Mouse (Mus musculus): ENCODE measurements at regions not wholly inside any gene's neighbourhood (a gene's known extent, or its start where the extent isn't known, plus 50 kb on each side); places are given as distances from the start of the nearest gene placed in this dataset.
"Not testable (repeated sequence)": the region's sequence is repeated elsewhere in the genome, so short reads cannot be mapped to it uniquely, and the experiment has no call there.

DNA sequence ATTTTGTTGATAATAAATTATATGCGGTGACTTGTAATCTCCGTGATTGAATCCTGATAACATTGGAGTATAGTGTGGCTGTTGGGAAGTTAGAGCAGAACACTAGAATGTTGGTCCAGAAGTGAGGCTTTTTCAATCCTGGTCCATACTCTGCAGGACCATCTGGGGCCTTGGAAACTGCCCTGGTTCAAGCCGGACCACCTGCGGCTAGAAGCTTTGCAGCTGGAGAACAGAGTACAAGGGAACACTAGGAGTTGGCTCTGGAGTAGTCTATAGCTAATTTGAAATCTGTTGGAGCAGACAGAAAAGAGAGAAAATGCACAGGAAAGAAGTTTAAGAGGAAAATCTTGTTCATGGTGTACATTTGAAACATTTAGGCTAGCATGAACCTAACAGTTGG is 79.0 kb downstream of the Casp12 start:
- DNase-seq: no peak
- no peak for TF ChIP-seq CTCF (IDR thresholded peaks at IDR 0.05)
- Histone ChIP-seq H3K27ac (no peak overlapping the region), H3K4me3 (no peak overlapping the region)
- intact Hi-C loops (cut with DNase I): no loop called here

DNA sequence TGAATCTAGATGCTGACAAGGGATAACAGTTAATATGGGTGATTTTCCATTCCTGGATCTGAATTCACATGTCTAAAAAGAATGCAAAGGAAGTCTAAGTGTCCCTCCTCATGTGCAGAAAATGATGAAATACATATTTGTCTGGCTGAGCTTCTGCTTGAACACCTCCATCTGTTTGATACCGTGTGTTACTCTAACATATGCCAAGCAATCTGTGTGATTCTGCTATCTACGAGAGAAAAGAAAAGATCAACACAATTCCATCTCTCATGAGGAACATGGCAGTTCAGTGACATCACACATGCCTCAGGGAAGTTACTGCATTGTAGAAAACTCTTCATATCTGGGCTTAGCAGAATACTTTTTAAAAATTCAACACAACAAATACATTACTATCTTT is 103.0 kb downstream of the Casp12 start:
- DNase-seq: no peak
- no peak overlapping the region for H3K4me3 ChIP-seq
- intact Hi-C loops (cut with DNase I): no loop called here
- no peak for TF ChIP-seq CTCF (IDR thresholded peaks at IDR 0.05)
- H3K27ac ChIP-seq: no peak overlapping the region

GRCm38 (mm10) chr9:5456606-5457005 is 111.4 kb downstream of the Casp12 start:
- no peak overlapping the region for H3K27ac ChIP-seq
- DNase-seq: no peak
- intact Hi-C loops (cut with DNase I): no loop called here
- no peak overlapping the region for H3K4me3 ChIP-seq
- no peak for TF ChIP-seq CTCF (IDR thresholded peaks at IDR 0.05)

DNA sequence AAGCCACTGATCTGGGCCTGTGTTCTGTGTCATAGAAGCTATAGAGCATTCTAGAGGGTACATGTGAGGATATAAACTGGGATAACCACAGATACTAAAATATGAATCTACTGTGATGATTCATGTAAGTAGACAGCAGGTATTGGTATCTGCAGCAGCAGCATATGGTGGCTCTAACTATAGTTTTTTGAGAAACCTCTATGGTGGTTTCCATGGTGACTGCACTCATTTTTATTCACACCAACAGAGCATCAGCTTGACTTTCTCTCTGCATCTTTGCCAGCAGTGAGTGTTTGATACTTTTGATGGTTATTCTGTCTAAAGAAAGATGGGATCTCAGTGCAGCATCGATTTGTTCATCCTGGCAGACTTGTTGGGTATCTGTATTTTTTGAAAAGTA is 126.8 kb downstream of the Casp12 start:
- H3K27ac ChIP-seq: no peak overlapping the region
- intact Hi-C loops (cut with DNase I): no loop called here
- no peak overlapping the region for H3K4me3 ChIP-seq
- no peak for DNase-seq
- no peak for TF ChIP-seq CTCF (IDR thresholded peaks at IDR 0.05)

DNA sequence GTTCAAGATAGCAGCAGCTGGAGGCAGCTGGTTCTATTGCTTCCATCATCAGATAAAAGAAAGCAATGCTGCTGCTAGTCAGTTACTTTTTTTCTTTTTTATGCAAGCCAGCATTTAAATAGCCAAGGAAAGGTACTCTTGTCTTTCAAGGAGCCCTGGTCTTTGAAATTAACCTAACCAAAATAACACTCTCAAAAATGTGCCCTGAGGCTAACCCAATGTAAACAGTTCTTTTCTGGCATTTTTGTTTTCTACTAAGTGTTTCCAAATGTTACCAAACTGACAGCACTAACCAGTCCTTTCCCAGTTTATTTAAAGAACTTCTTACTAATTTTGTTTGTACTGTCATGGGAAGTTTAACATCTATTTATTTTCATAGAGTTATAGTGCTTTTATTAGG is 129.0 kb downstream of the Casp12 start:
- H3K27ac ChIP-seq: no peak overlapping the region
- no peak for DNase-seq
- no peak overlapping the region for H3K4me3 ChIP-seq
- intact Hi-C loops (cut with DNase I): no loop called here
- no peak for TF ChIP-seq CTCF (IDR thresholded peaks at IDR 0.05)

GRCm38 (mm10) chr9:5485258-5485657 is 140.0 kb downstream of the Casp12 start:
- TF ChIP-seq CTCF (IDR thresholded peaks at IDR 0.05): no peak
- Histone ChIP-seq H3K4me3 (no peak overlapping the region), H3K27ac (no peak overlapping the region)
- intact Hi-C loops (cut with DNase I): no loop called here
- DNase-seq: no peak

DNA sequence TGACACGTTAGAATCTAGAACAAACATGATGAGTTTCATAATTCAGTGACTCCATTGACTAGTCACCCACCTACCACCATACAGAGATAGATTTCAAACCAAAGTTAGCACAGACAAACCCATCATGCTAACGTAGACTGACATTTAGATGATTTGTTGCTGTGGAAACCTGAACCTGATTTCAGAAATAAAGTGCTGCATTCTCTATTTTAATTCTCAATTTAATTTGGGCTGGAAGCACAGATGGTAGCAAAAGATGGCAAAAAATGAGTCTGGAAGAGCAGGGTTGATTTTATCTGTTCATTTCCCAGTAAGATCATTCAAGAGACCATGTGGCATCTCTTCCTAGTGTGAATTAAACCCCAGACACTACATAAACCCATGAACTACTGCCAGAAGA is 151.6 kb downstream of the Casp12 start:
- intact Hi-C loops (cut with DNase I): no loop called here
- TF ChIP-seq CTCF (IDR thresholded peaks at IDR 0.05): no peak
- DNase-seq: no peak
- H3K27ac ChIP-seq: no peak overlapping the region
- H3K4me3 ChIP-seq: no peak overlapping the region

DNA sequence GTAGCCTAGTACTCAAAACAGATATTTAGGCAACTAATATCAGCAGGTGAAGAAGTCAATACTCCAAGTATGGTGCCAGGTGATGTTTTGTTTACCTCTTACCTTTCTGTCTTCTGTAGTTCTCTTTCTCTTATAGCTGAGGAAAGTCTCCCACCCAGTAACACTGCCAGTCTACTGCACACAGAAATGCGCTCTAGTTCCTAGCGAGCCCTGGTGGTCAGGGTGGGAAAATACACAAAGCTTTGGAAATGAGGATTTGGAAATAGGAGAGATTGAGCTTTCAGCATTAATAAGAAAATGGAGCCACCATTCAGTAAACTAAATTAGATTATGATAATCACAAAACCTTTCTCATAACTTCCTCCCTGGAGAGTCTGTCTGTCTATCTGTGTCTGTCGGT is 153.1 kb downstream of the Casp12 start:
- no peak overlapping the region for H3K4me3 ChIP-seq
- DNase-seq: no peak
- intact Hi-C loops (cut with DNase I): no loop called here
- no peak overlapping the region for H3K27ac ChIP-seq
- TF ChIP-seq CTCF (IDR thresholded peaks at IDR 0.05): no peak

GRCm38 (mm10) chr9:5525762-5526360 is 180.6 kb downstream of the Casp12 start:
- H3K4me3 ChIP-seq: no peak overlapping the region
- no peak for DNase-seq
- H3K27ac ChIP-seq: no peak overlapping the region
- intact Hi-C loops (cut with DNase I): no loop called here
- no peak for TF ChIP-seq CTCF (IDR thresholded peaks at IDR 0.05)

- H3K27ac ChIP-seq: no peak overlapping the region
- intact Hi-C loops (cut with DNase I): no loop called here
Observed at GRCm38 (mm10) chr9:5542604-5543003, 197.4 kb downstream of the Casp12 start.

DNA sequence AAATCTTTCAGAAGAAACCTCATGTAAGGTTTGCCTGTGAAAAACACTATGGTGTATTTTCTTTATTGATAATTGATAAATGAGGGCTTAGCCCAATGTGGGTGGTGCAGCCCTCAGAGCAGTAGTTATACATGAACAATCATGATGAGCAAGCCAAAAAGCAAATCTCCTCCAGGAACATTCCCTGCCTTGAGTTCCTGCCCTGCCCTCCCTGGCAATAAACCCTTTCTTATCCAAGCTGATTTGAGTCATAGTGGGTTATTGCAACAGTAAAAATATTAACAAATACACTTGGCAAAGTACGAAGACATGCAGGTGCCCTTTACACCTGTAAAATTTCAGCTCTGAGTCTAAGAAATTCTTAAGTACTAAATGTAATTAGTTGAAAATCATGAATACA is 229.8 kb downstream of the Casp12 start:
- intact Hi-C loops (cut with DNase I): no loop called here
- TF ChIP-seq CTCF (IDR thresholded peaks at IDR 0.05): no peak

More at GRCm38 (mm10) chr9:5542604-5543003, 197.4 kb downstream of the Casp12 start:
- no peak for TF ChIP-seq CTCF (IDR thresholded peaks at IDR 0.05)
- H3K4me3 ChIP-seq: no peak overlapping the region
- no peak for DNase-seq

DNA sequence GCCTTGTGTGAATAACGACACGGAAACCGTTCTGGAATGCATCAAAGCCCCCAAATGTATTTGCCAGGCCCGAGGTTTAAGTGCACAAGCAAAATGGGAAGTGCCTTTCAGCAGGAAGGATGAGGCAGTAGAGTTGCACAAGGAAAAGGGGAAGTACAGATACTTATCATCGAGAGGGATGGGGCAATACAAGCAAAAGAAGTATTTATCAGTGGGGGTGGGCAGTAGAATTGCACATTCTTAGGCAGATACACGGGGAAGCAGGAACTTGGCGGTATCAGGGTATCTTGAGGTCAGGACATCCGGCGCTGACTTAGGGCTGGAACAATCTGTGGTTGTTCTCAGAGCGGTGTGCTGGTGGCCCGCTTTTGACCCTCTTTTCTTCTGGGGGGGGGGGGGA is 232.9 kb downstream of the Casp12 start:
- DNase-seq; H3K4me3 ChIP-seq; H3K27ac ChIP-seq; intact Hi-C loops (cut with DNase I): not testable (repeated sequence)

More for the DNA sequence above, 229.8 kb downstream of the Casp12 start:
- no peak overlapping the region for H3K27ac ChIP-seq
- no peak overlapping the region for H3K4me3 ChIP-seq
- no peak for DNase-seq

DNA sequence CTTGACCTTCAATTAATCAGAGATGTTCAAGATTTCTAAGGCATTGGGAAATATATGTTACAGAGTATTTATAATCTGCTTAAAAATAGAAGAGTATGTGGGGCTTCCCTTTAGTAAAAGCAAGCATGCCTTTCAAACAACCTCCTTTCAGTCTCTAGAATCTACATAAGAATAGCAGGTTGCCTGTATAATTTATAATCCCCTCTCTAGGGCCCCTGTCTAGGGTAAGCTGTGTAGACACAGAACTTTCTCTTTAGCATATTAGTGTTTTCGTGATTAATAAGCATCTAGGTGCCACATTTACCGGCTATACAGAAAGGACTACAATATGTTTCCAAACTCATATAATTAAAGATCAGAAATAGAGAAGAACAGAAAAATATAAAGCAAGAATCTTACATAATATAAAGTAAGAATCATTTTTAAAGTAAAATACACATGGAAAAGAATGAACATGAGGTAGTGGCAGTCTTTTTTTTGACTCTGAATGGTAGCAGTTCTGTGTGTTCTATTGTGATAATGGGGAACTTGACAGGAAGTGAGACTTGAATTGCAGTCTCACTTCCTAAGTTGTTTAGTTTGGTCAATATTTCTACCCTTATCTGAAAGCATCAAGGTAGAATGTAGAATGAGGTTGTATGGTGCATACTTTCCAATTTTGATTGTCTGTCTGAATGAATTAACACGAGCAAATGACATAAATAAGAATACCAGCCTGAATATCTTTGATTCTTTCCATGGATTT is 250.8 kb downstream of the Casp12 start:
- no peak for DNase-seq
- Histone ChIP-seq H3K4me3 (no peak overlapping the region), H3K27ac (no peak overlapping the region)
- intact Hi-C loops (cut with DNase I): no loop called here
- TF ChIP-seq CTCF (IDR thresholded peaks at IDR 0.05): no peak

DNA sequence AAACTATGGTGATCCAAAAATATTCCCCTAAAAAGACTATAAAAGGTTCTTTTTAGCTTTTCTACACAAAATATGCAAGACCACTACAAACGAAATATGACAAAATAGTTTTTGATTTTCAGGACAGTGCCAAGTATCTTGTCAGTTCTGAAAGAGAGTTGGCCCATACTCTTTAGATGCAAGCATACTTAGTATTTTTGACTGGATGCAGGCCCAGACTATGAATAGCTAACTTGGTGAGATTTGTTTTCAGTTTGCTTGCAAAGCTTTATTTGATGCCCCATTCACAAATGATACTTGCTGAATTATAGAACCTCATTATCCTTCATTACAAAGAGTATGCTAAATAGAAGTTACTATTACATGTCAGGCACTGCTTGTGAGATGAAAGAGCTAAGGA is 258.8 kb downstream of the Casp12 start:
- Histone ChIP-seq H3K27ac (no peak overlapping the region), H3K4me3 (no peak overlapping the region)
- TF ChIP-seq CTCF (IDR thresholded peaks at IDR 0.05): no peak
- DNase-seq: no peak
- intact Hi-C loops (cut with DNase I): no loop called here

Measured in gastrocnemius, adult 2 months (tissue).